Mouse (Mus musculus) liver, embryonic 14.5 days (tissue): ENCODE data around the gene Ddx6. TPM values are rescaled to one million over a fixed set of nuclear protein-coding genes. Genes with fewer than 3 reads are reported as not detected.
A peak's percentile ranks its signal among the peaks of the same experiment; 100 is the strongest.
"Not testable (repeated sequence)": the region's sequence is repeated elsewhere in the genome, so short reads cannot be mapped to it uniquely, and the experiment has no call there.

Experiments
- ATAC-seq: fragments of 200-750 bp; cut with Nextera tagmentation; 2 replicates; pipeline ENCODE4 v1.8.0; 2017; ENCODE audit warnings: moderate number of reproducible peaks, mild to moderate bottlenecking, moderate library complexity; ENCODE audit not compliant: insufficient read depth
- DNase-seq, 3 experiments: peaks; one replicate each; pipeline ENCODE4 v3.0.0-alpha.2; 2012 to 2013; ENCODE audit warnings: low read depth in 3 of 3, low spot score in 3 of 3
- H3K27ac ChIP-seq: fragments of 300-500 bp; sonication (generic); 2 replicates; pipeline ENCODE4 v1.5.1; 2014; ENCODE audit warnings: moderate library complexity, mild to moderate bottlenecking, control low read depth, inconsistent platforms
- H3K27me3 ChIP-seq: fragments of 300-500 bp; sonication (generic); 2 replicates; pipeline ENCODE4 v1.6.1; 2014; ENCODE audit warnings: mild to moderate bottlenecking, low read length, moderate library complexity; ENCODE audit not compliant: control insufficient read depth, insufficient read depth
- H3K36me3 ChIP-seq: fragments of 300-500 bp; sonication (generic); replicated peaks from 2 replicates; pipeline ENCODE4 v1.6.1; 2014; ENCODE audit warnings: low read depth; ENCODE audit not compliant: control insufficient read depth, insufficient read depth
- H3K4me1 ChIP-seq, 2 experiments: fragments of 200-500 bp in 1 of 2; fragments of 300-500 bp in 1 of 2; sonication (generic) in 1 of 2; replicated peaks; 2 replicates each; pipeline ENCODE4 v1.6.1; 2012 to 2014; ENCODE audit warnings: antibody characterized with exemption in 1 of 2, inconsistent platforms in 1 of 2, low read length in 1 of 2; ENCODE audit not compliant: control insufficient read depth in 2 of 2, insufficient read depth in 2 of 2
- H3K4me2 ChIP-seq: fragments of 300-500 bp; sonication (generic); 2 replicates; pipeline ENCODE4 v1.6.1; 2014; ENCODE audit warnings: low read depth, mild to moderate bottlenecking, control low read depth, moderate library complexity
- H3K4me3 ChIP-seq, 2 experiments: fragments of 200-500 bp in 1 of 2; fragments of 300-500 bp in 1 of 2; sonication (generic) in 1 of 2; 2 replicates each; pipeline ENCODE4 v1.5.1; 2012 to 2014; ENCODE audit warnings: low read depth in 2 of 2, low read length in 2 of 2, mild to moderate bottlenecking in 2 of 2, control low read depth in 1 of 2, inconsistent platforms in 1 of 2, moderate library complexity in 1 of 2; ENCODE audit not compliant: insufficient read depth in 1 of 2
- H3K9ac ChIP-seq: fragments of 300-500 bp; sonication (generic); replicated peaks from 2 replicates; pipeline ENCODE4 v1.6.1; 2014; ENCODE audit warnings: mild to moderate bottlenecking, control low read depth, moderate library complexity
- H3K9me3 ChIP-seq: fragments of 300-500 bp; sonication (generic); 2 replicates; pipeline ENCODE4 v1.6.1; 2016; ENCODE audit warnings: low read length, mixed read lengths; ENCODE audit not compliant: control insufficient read depth
- CTCF ChIP-seq: IDR thresholded peaks from 2 replicates; pipeline ENCODE4 v1.5.1; 2016; ENCODE audit warnings: antibody characterized with exemption, low read depth, control low read depth
- EP300 ChIP-seq: IDR thresholded peaks from 2 replicates; pipeline ENCODE4 v1.6.1; 2016; ENCODE audit warnings: antibody characterized with exemption, low read depth
- WGBS: fragments of 180-500 bp; shearing (Covaris S2); extraction: QIAGEN DNeasy Blood & Tissue Kit; methylation state at CpG from one replicate; pipeline ENCODE4 v1.1.7; 2014; ENCODE audit not compliant: insufficient replicate concordance; 5-methylcytosine and 5-hydroxymethylcytosine counted together
- polyA plus RNA-seq, 2 experiments: library from polyadenylated mRNA; depleted of rRNA in 1 of 2; stranded (reverse) in 1 of 2; unstranded in 1 of 2; fragments of >200 nt; fragmentation: Nextera tagmentation in 1 of 2; extraction: Ambion mirVana in 1 of 2; gene quantifications; 2 replicates each; pipeline versions ENCODE4 v1.2.1 to v1.2.3; 2012 to 2014

Gene Ddx6
- polyA plus RNA-seq, 2 experiments: 4.4 to 9.4 TPM

GRCm38 (mm10) chr9:44567338-44568082, 37.2 kb upstream of the Ddx6 start:
- Histone ChIP-seq H3K4me1 (peaks cover 20 to 34% of the 10 kb centered on the region in 2 experiments), H3K4me2 (peak overlapping the region; percentile 18; the same call in 1 of the 2 replicates), H3K9me3 (no peaks in the 10 kb centered on the region), H3K9ac (no peak overlapping the region), H3K36me3 (no peaks in the 10 kb centered on the region), H3K27me3 (no peaks in the 10 kb centered on the region), H3K27ac (peak overlapping the region; percentile 5), H3K4me3 (no peak overlapping the region)
- ATAC-seq (no peak), DNase-seq (no peak)
- WGBS: 51% methylated on average over 9 of the region's 9 CpGs
- TF ChIP-seq EP300 (no peak), CTCF (no peak)

- DNase-seq: no peak
- peak overlapping the region; percentile 18; the same call in 1 of the 2 replicates for H3K4me2 ChIP-seq
Observed at GRCm38 (mm10) chr9:44568083-44568455, 36.6 kb upstream of the Ddx6 start.

GRCm38 (mm10) chr9:44570939-44571382, 33.7 kb upstream of the Ddx6 start:
- TF ChIP-seq CTCF: no peak
- TF ChIP-seq EP300: no peak
- Histone ChIP-seq H3K36me3 (no peaks in the 10 kb centered on the region), H3K4me3 (no peak overlapping the region), H3K4me2 (no peak overlapping the region), H3K27me3 (no peaks in the 10 kb centered on the region), H3K4me1 (peaks cover 7 to 13% of the 10 kb centered on the region in 2 experiments), H3K9me3 (no peaks in the 10 kb centered on the region), H3K9ac (no peak overlapping the region), H3K27ac (no peak overlapping the region)
- ATAC-seq: no peak
- no peak for DNase-seq
- 75% methylated on average over 12 of the region's 12 CpGs for WGBS

More at GRCm38 (mm10) chr9:44568083-44568455, 36.6 kb upstream of the Ddx6 start:
- WGBS: 20% methylated on average over 7 of the region's 7 CpGs
- H3K9me3 ChIP-seq: no peaks in the 10 kb centered on the region
- H3K4me3 ChIP-seq: no peak overlapping the region
- no peak for TF ChIP-seq EP300
- no peak for TF ChIP-seq CTCF
- no peaks in the 10 kb centered on the region for H3K27me3 ChIP-seq
- H3K9ac ChIP-seq: no peak overlapping the region
- H3K4me1 ChIP-seq: peaks cover 17 to 28% of the 10 kb centered on the region in 2 experiments
- H3K36me3 ChIP-seq: no peaks in the 10 kb centered on the region
- ATAC-seq: no peak
- H3K27ac ChIP-seq: peak overlapping the region; percentile 5

- WGBS: 60% methylated on average over 4 of the region's 4 CpGs
- Histone ChIP-seq H3K9ac (no peak overlapping the region), H3K4me3 (no peak overlapping the region), H3K27ac (no peak overlapping the region), H3K27me3 (no peaks in the 10 kb centered on the region), H3K4me1 (no peaks in the 10 kb centered on the region), H3K4me2 (no peak overlapping the region), H3K36me3 (no peaks in the 10 kb centered on the region), H3K9me3 (no peaks in the 10 kb centered on the region)
- no peak for DNase-seq
- TF ChIP-seq CTCF: no peak
- no peak for TF ChIP-seq EP300
- ATAC-seq: no peak
Observed at GRCm38 (mm10) chr9:44573306-44573705, 31.4 kb upstream of the Ddx6 start.

GRCm38 (mm10) chr9:44575095-44575494, 29.6 kb upstream of the Ddx6 start:
- ATAC-seq (no peak), DNase-seq (no peak)
- Histone ChIP-seq H3K9ac (no peak overlapping the region), H3K9me3 (no peaks in the 10 kb centered on the region), H3K27me3 (no peaks in the 10 kb centered on the region), H3K27ac (no peak overlapping the region), H3K4me3 (no peak overlapping the region), H3K36me3 (no peaks in the 10 kb centered on the region), H3K4me2 (no peak overlapping the region), H3K4me1 (peaks cover 11 to 13% of the 10 kb centered on the region in 2 experiments)
- 77% methylated on average over 2 of the region's 2 CpGs for WGBS
- TF ChIP-seq CTCF (no peak), EP300 (no peak)

GRCm38 (mm10) chr9:44576046-44576445, 28.6 kb upstream of the Ddx6 start:
- not testable (repeated sequence) for ATAC-seq, DNase-seq, H3K9me3 ChIP-seq, H3K9ac ChIP-seq, H3K4me3 ChIP-seq, H3K4me2 ChIP-seq, H3K27me3 ChIP-seq, H3K27ac ChIP-seq, H3K36me3 ChIP-seq
- H3K4me1 ChIP-seq: peaks cover 18 to 20% of the 10 kb centered on the region in 2 experiments
- WGBS: 68% methylated on average over 7 of the region's 7 CpGs
